Mouse (Mus musculus) stomach, postnatal 0 days (tissue): ENCODE measurements around the gene Slc23a4. TPM values are rescaled to one million over a fixed set of nuclear protein-coding genes. Genes with fewer than 3 reads are reported as not detected.

ENCODE experiments used
- ATAC-seq: fragments of 200-750 bp; cut with Nextera tagmentation; 2 replicates; pipeline ENCODE4 v1.8.0; 2017; ENCODE audit not compliant: low FRiP score, low TSS enrichment
- DNase-seq: peaks from one replicate; pipeline ENCODE4 v3.0.0-alpha.2; 2016; ENCODE audit warnings: low spot score
- H3K27ac ChIP-seq: fragments of 300-500 bp; sonication (generic); replicated peaks from 2 replicates; pipeline ENCODE4 v1.5.1; 2014; ENCODE audit warnings: mild to moderate bottlenecking, control low read depth
- H3K27me3 ChIP-seq: fragments of 300-500 bp; sonication (generic); 2 replicates; pipeline ENCODE4 v1.6.1; 2014; ENCODE audit warnings: low read length; ENCODE audit not compliant: control insufficient read depth, insufficient read depth
- H3K36me3 ChIP-seq: fragments of 300-500 bp; sonication (generic); 2 replicates; pipeline ENCODE4 v1.6.1; 2014; ENCODE audit warnings: low read length, mixed read lengths; ENCODE audit not compliant: control insufficient read depth, insufficient read depth
- H3K4me1 ChIP-seq: fragments of 300-500 bp; sonication (generic); replicated peaks from 2 replicates; pipeline ENCODE4 v1.6.1; 2014; ENCODE audit warnings: antibody characterized with exemption; ENCODE audit not compliant: control insufficient read depth, insufficient read depth
- H3K4me2 ChIP-seq: fragments of 300-500 bp; sonication (generic); replicated peaks from 2 replicates; pipeline ENCODE4 v1.6.1; 2014; ENCODE audit warnings: low read depth, mild to moderate bottlenecking, control low read depth, moderate library complexity
- H3K4me3 ChIP-seq: fragments of 300-500 bp; sonication (generic); 2 replicates; pipeline ENCODE4 v1.5.1; 2014; ENCODE audit warnings: low read depth, low read length, control low read depth
- H3K9ac ChIP-seq: fragments of 300-500 bp; sonication (generic); 2 replicates; pipeline ENCODE4 v1.6.1; 2014; ENCODE audit warnings: mild to moderate bottlenecking, low read length, control low read depth, mixed read lengths
- H3K9me3 ChIP-seq: fragments of 300-500 bp; sonication (generic); 2 replicates; pipeline ENCODE4 v1.6.1; 2016; ENCODE audit warnings: low read length; ENCODE audit not compliant: control insufficient read depth
- CTCF ChIP-seq: IDR thresholded peaks from 2 replicates; pipeline ENCODE4 v1.5.1; 2016; ENCODE audit warnings: antibody characterized with exemption, low read depth, mild to moderate bottlenecking, moderate library complexity
- EP300 ChIP-seq: optimal IDR thresholded peaks from 2 replicates; pipeline ENCODE3; 2016; ENCODE audit warnings: antibody characterized with exemption
- WGBS: fragments of 180-500 bp; shearing (Covaris S2); extraction: QIAGEN DNeasy Blood & Tissue Kit; methylation state at CpG from one replicate; pipeline ENCODE4 v1.1.7; 2014; 5-methylcytosine and 5-hydroxymethylcytosine counted together
- polyA plus RNA-seq: library from polyadenylated mRNA; unstranded; fragments of >200 nt; fragmentation: Nextera tagmentation; extraction: Ambion mirVana; gene quantifications from 2 replicates; pipeline ENCODE4 v1.2.1, GENCODE M21; 2015

Gene Slc23a4
- polyA plus RNA-seq, 1 experiment from 2014 or later: 1.6 TPM

- H3K9me3 ChIP-seq: no peaks in the 10 kb centered on the region
- no peak overlapping the region for H3K9ac ChIP-seq
- H3K4me2 ChIP-seq: no peak overlapping the region
- peak; percentile 37 for DNase-seq
- peaks cover 7% of the 10 kb centered on the region for H3K4me1 ChIP-seq
- TF ChIP-seq EP300: no peak
- no peak for TF ChIP-seq CTCF
- H3K4me3 ChIP-seq: no peak overlapping the region
- WGBS: 48% methylated on average over 6 of the region's 6 CpGs
- H3K27me3 ChIP-seq: no peaks in the 10 kb centered on the region
- H3K27ac ChIP-seq: peak overlapping the region; percentile 63; the same call in 1 of the 2 replicates
- ATAC-seq: peak; percentile 84
- H3K36me3 ChIP-seq: no peaks in the 10 kb centered on the region
Observed at GRCm38 (mm10) chr6:35027257-35027656, 39.1 kb upstream of the Slc23a4 start.

- TF ChIP-seq EP300 (no peak), CTCF (no peak)
- WGBS: 95% methylated on average over 5 of the region's 5 CpGs
- H3K4me2 ChIP-seq: no peak overlapping the region
Observed at GRCm38 (mm10) chr6:35016624-35017023, 28.4 kb upstream of the Slc23a4 start.

GRCm38 (mm10) chr6:35011953-35012352 is 23.7 kb upstream of the Slc23a4 start:
- TF ChIP-seq EP300 (no peak), CTCF (no peak)
- Histone ChIP-seq H3K4me1 (no peaks in the 10 kb centered on the region), H3K9me3 (no peaks in the 10 kb centered on the region), H3K4me2 (no peak overlapping the region), H3K27ac (no peak overlapping the region), H3K9ac (no peak overlapping the region), H3K36me3 (no peaks in the 10 kb centered on the region), H3K27me3 (no peaks in the 10 kb centered on the region), H3K4me3 (no peak overlapping the region)
- 96% methylated on average over 1 of the region's 1 CpGs for WGBS
- DNase-seq (no peak), ATAC-seq (no peak)

More at GRCm38 (mm10) chr6:35016624-35017023, 28.4 kb upstream of the Slc23a4 start:
- H3K4me1 ChIP-seq: no peaks in the 10 kb centered on the region
- no peak for ATAC-seq
- no peaks in the 10 kb centered on the region for H3K9me3 ChIP-seq
- no peak overlapping the region for H3K9ac ChIP-seq
- H3K4me3 ChIP-seq: no peak overlapping the region
- H3K27ac ChIP-seq: no peak overlapping the region
- DNase-seq: no peak
- no peaks in the 10 kb centered on the region for H3K27me3 ChIP-seq
- H3K36me3 ChIP-seq: no peaks in the 10 kb centered on the region

GRCm38 (mm10) chr6:35010705-35011104 is 22.5 kb upstream of the Slc23a4 start:
- H3K9me3 ChIP-seq: no peaks in the 10 kb centered on the region
- H3K4me1 ChIP-seq: no peaks in the 10 kb centered on the region
- no peaks in the 10 kb centered on the region for H3K36me3 ChIP-seq
- no peak overlapping the region for H3K4me2 ChIP-seq
- DNase-seq: no peak
- 96% methylated on average over 5 of the region's 5 CpGs for WGBS
- H3K27ac ChIP-seq: no peak overlapping the region
- no peak overlapping the region for H3K4me3 ChIP-seq
- TF ChIP-seq CTCF: no peak
- TF ChIP-seq EP300: no peak
- ATAC-seq: no peak
- H3K27me3 ChIP-seq: no peaks in the 10 kb centered on the region
- H3K9ac ChIP-seq: no peak overlapping the region

GRCm38 (mm10) chr6:35002261-35002669 is 14.1 kb upstream of the Slc23a4 start:
- no peak overlapping the region for H3K4me3 ChIP-seq
- no peak for TF ChIP-seq CTCF
- no peak for TF ChIP-seq EP300
- H3K27me3 ChIP-seq: no peaks in the 10 kb centered on the region
- no peaks in the 10 kb centered on the region for H3K4me1 ChIP-seq
- no peak overlapping the region for H3K27ac ChIP-seq
- no peak overlapping the region for H3K9ac ChIP-seq
- no peak overlapping the region for H3K4me2 ChIP-seq
- no peaks in the 10 kb centered on the region for H3K36me3 ChIP-seq
- no peaks in the 10 kb centered on the region for H3K9me3 ChIP-seq
- DNase-seq (no peak), ATAC-seq (no peak)
- WGBS: 76% methylated on average over 18 of the region's 18 CpGs

- ATAC-seq: 0 out of 2 replicates have a peak, but pooled peaks have one; percentile 22
Observed at GRCm38 (mm10) chr6:34999101-34999500, 10.9 kb upstream of the Slc23a4 start.

More at GRCm38 (mm10) chr6:34999101-34999500, 10.9 kb upstream of the Slc23a4 start:
- Histone ChIP-seq H3K27me3 (no peaks in the 10 kb centered on the region), H3K27ac (no peak overlapping the region), H3K4me1 (0 out of 2 replicates have a peak, but pooled peaks cover 3% of the 10 kb centered on the region), H3K4me3 (no peak overlapping the region), H3K36me3 (no peaks in the 10 kb centered on the region), H3K4me2 (no peak overlapping the region), H3K9me3 (no peaks in the 10 kb centered on the region), H3K9ac (no peak overlapping the region)
- 15% methylated on average over 4 of the region's 4 CpGs for WGBS
- peak; percentile 34 for DNase-seq
- TF ChIP-seq CTCF: peak; percentile 76
- no peak for TF ChIP-seq EP300
